Mouse (Mus musculus) cortical plate, adult 2 months (tissue): ENCODE results near the gene B3galt1.

ENCODE experiments used
- CTCF ChIP-seq: fragments of 200-500 bp; IDR thresholded peaks from 2 replicates; pipeline ENCODE4 v1.5.1; 2011; ENCODE audit warnings: mild to moderate bottlenecking, control low read depth, low read length; ENCODE audit not compliant: insufficient read depth; ENCODE audit errors: extremely low read depth
- POLR2A ChIP-seq: fragments of 200-500 bp; IDR thresholded peaks from 2 replicates; pipeline ENCODE4 v1.6.1; 2011; ENCODE audit warnings: mild to moderate bottlenecking, low read length, control low read depth; ENCODE audit not compliant: insufficient read depth; ENCODE audit errors: extremely low read depth

DNA sequence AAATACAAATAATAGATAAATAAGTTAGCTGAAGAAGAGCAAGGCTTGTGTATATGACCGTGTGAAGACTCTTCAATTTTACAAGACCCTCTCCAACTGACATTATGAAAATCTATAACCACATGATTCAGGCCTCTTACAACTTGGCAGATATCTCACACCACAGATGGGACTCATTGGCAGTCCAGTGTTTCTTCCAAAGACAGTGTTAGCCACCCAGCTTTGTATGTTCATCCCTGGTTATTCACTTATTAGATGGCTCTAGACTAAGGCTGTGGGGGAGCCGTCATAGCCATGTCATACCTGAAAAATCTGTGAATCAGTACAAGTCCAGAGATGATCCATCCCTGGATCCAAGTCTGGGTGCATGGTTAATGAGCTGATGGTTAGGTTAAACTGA, 463.1 kb downstream of the B3galt1 start:
- TF ChIP-seq CTCF (no peak), POLR2A (no peak)
